Mouse (Mus musculus): ENCODE measurements around the gene Tusc2. TPM values are rescaled to one million over a fixed set of nuclear protein-coding genes. Genes with fewer than 3 reads are reported as not detected.

The Tusc2 gene
- polyA plus RNA-seq, 1 experiment, result 25.0 TPM

GRCm38 (mm10) chr9:107590773-107591060 is 27.7 kb downstream of the Tusc2 start:
- TF ChIP-seq SRF (IDR thresholded peaks at IDR 0.05; ENCODE audit: control insufficient read depth, insufficient read length, low read depth), result no peak
- no peak for TF ChIP-seq MAX (IDR thresholded peaks at IDR 0.05; ENCODE audit: low read depth)
- Histone ChIP-seq H3K79me2 (ENCODE audit: control insufficient read depth, insufficient read depth) (peaks cover 14% of the 10 kb centered on the region), H3K4me3 (no peak overlapping the region), H3ac (ENCODE audit: control insufficient read depth, insufficient read length) (no peak overlapping the region), H3K27me3 (ENCODE audit: control insufficient read depth, insufficient read depth, insufficient read length) (no peaks in the 10 kb centered on the region), H3K4me2 (ENCODE audit: low read depth) (no peak overlapping the region), H3K36me3 (ENCODE audit: control insufficient read depth, insufficient read depth) (peaks cover 4% of the 10 kb centered on the region)

GRCm38 (mm10) chr9:107593101-107593976 is 30.3 kb downstream of the Tusc2 start:
- H3K36me3 ChIP-seq (ENCODE audit: control insufficient read depth, insufficient read depth), result peaks cover 4% of the 10 kb centered on the region
- no peak overlapping the region for H3K4me2 ChIP-seq (ENCODE audit: low read depth)
- H3K4me3 ChIP-seq, result no peak overlapping the region
- H3K27me3 ChIP-seq (ENCODE audit: control insufficient read depth, insufficient read depth, insufficient read length), result no peaks in the 10 kb centered on the region
- H3ac ChIP-seq (ENCODE audit: control insufficient read depth, insufficient read length), result no peak overlapping the region
- no peak for TF ChIP-seq TCF3 (IDR thresholded peaks at IDR 0.05; ENCODE audit: insufficient read length, low read depth)
- TF ChIP-seq E2F4 (IDR thresholded peaks at IDR 0.05; ENCODE audit: insufficient read depth), result no peak
- TF ChIP-seq REST (IDR thresholded peaks at IDR 0.05; ENCODE audit: insufficient read depth, insufficient read length), result no peak
- no peak for TF ChIP-seq MYOD1 (IDR thresholded peaks at IDR 0.05; ENCODE audit: control insufficient read depth in 1 of 3, insufficient read length in 2 of 3, low read depth in 2 of 3)
- no peak for TF ChIP-seq TCF12 (IDR thresholded peaks at IDR 0.05; ENCODE audit: insufficient read depth, poor library complexity, severe bottlenecking)
- no peak for TF ChIP-seq POLR2A (IDR thresholded peaks at IDR 0.05; ENCODE audit: insufficient read length, low read depth)
- no peak for TF ChIP-seq POLR2AphosphoS2 (IDR thresholded peaks at IDR 0.05; ENCODE audit: insufficient read length, low read depth)
- no peak for TF ChIP-seq USF1 (IDR thresholded peaks at IDR 0.05; ENCODE audit: low read depth)
- no peak for TF ChIP-seq MYOG (IDR thresholded peaks at IDR 0.05; ENCODE audit: control insufficient read depth in 1 of 3, insufficient read depth in 1 of 3, insufficient read length in 2 of 3, low read depth in 2 of 3)
- TF ChIP-seq SRF (IDR thresholded peaks at IDR 0.05; ENCODE audit: control insufficient read depth, insufficient read length, low read depth), result no peak
- no peak for TF ChIP-seq CEBPB (IDR thresholded peaks at IDR 0.05; ENCODE audit: insufficient read depth, poor library complexity, severe bottlenecking)
- no peak for TF ChIP-seq MAX (IDR thresholded peaks at IDR 0.05; ENCODE audit: low read depth)
- peaks cover 8% of the 10 kb centered on the region for H3K79me2 ChIP-seq (ENCODE audit: control insufficient read depth, insufficient read depth)

DNA sequence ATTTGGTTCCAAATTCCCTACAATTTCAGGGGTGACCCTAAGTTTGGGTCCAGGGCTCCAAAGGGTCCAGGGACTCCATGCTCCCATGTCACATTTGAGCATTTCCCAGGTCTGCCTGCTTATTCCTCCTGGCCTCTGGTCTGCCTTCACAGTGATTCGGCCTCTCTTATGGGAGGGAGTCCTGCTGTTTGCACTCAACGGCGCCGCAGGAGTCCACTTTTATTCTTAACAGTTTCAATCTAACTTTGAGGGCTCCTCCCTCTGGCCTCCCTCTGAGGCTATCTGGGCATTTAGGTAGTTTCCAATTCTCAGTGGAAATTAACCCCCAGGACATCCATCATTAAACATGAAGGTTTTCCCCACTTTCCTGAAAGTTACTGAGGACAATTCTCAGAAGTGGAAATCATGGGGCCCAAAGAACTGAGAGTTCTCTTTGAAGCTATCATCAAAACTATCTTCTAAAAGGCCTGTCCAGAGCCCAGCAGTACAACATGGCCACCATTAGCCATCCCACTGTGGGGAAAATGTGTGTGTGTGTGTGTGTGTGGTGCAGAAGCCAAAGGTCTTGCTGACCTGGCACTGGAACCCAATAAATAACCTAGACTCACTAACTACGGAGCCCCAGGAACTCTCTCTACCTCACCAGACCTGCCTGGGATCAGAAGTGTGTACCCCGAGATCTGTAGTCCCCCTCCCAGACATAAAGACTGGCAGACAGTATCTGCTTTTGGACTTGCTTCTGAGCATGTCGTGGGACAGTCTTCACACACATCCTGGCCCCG is 31.4 kb downstream of the Tusc2 start:
- TF ChIP-seq POLR2A (IDR thresholded peaks at IDR 0.05; ENCODE audit: insufficient read length, low read depth) (no peak), POLR2AphosphoS2 (IDR thresholded peaks at IDR 0.05; ENCODE audit: insufficient read length, low read depth) (peak; percentile 28), REST (IDR thresholded peaks at IDR 0.05; ENCODE audit: insufficient read depth, insufficient read length) (no peak), CEBPB (IDR thresholded peaks at IDR 0.05; ENCODE audit: insufficient read depth, poor library complexity, severe bottlenecking) (no peak), TCF12 (IDR thresholded peaks at IDR 0.05; ENCODE audit: insufficient read depth, poor library complexity, severe bottlenecking) (no peak), MYOD1 (IDR thresholded peaks at IDR 0.05; ENCODE audit: control insufficient read depth in 1 of 3, insufficient read length in 2 of 3, low read depth in 2 of 3) (no peak)
- peaks cover 4% of the 10 kb centered on the region for H3K36me3 ChIP-seq (ENCODE audit: control insufficient read depth, insufficient read depth)
- no peak overlapping the region for H3K4me2 ChIP-seq (ENCODE audit: low read depth)
- H3K79me2 ChIP-seq (ENCODE audit: control insufficient read depth, insufficient read depth), result no peaks in the 10 kb centered on the region
- H3ac ChIP-seq (ENCODE audit: control insufficient read depth, insufficient read length), result no peak overlapping the region
- no peaks in the 10 kb centered on the region for H3K27me3 ChIP-seq (ENCODE audit: control insufficient read depth, insufficient read depth, insufficient read length)
- H3K4me3 ChIP-seq, result no peak overlapping the region

DNA sequence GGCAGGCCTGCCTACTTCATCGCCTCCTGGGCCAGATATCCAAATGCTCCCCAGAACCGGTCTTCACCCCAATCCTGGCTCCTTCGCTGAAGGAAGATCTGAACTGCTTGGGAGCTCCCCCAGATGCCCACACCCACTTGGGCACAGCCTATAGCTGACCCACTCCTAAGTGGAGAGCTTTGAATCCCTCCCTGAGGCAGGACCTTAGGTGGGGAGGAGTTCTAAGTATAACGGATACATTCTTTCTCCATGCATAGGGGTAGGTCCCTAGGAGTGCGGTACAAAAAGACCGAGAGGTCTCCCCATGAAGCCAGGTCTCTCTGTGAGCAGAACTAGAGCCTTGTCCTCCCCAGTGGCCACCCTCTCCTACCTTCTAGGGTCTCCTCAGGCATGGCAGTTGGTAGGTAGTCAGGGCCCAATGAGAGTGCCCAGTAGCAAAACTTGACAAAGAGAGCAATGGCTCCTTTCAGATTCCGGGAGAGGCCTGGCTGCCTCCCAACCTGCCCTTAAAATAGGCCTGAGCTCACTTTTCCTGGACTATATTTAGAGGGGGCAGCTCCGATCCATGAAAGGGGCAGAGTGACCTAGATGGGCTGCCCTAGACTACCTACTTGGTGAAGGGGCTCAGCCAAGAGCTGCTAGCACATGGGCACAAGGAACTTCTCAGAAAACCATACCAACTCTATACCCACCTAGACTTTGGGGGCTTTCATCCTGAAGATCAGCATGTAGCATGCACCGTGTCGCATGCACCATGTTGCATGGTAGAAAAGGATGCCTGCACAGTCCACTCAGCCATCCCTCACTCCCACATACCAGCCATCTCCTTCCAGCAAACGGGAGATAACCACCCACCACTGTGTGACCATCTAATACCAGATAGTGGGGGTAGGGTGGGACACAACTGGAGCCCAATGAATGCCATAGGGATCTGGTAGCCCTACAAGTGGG is 33.8 kb downstream of the Tusc2 start:
- Histone ChIP-seq H3K79me2 (ENCODE audit: control insufficient read depth, insufficient read depth) (no peaks in the 10 kb centered on the region), H3K36me3 (ENCODE audit: control insufficient read depth, insufficient read depth) (peaks cover 11% of the 10 kb centered on the region), H3K4me2 (ENCODE audit: low read depth) (peak overlapping the region; percentile 45), H3ac (ENCODE audit: control insufficient read depth, insufficient read length) (no peak overlapping the region), H3K27me3 (ENCODE audit: control insufficient read depth, insufficient read depth, insufficient read length) (no peaks in the 10 kb centered on the region), H3K4me3 (no peak overlapping the region)
- TF ChIP-seq POLR2AphosphoS2 (IDR thresholded peaks at IDR 0.05; ENCODE audit: insufficient read length, low read depth) (peak; percentile 86), TCF3 (IDR thresholded peaks at IDR 0.05; ENCODE audit: insufficient read length, low read depth) (no peak), POLR2A (IDR thresholded peaks at IDR 0.05; ENCODE audit: insufficient read length, low read depth) (peak; percentile 6)

DNA sequence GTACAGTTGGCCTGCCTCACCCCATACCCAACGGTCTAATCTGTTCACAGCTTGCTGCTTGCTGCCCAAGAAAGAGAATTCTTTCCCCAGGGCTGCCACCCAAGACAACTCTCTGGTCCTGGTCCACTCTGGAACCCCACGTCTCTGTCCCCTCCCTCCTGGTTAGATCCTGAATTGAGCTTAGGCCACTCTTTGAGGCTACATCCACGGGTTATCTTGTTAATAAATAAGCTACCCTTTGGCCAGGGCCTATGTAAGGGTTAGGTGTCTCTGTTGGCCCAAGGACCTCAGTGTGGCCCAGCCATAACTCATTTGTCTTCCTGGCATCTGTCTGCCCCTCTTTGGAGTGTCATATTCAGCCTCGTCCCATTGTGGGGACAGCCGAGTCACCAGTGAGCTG is 35.3 kb downstream of the Tusc2 start:
- peaks cover 11% of the 10 kb centered on the region for H3K36me3 ChIP-seq (ENCODE audit: control insufficient read depth, insufficient read depth)
- H3K4me3 ChIP-seq, result no peak overlapping the region
- no peaks in the 10 kb centered on the region for H3K27me3 ChIP-seq (ENCODE audit: control insufficient read depth, insufficient read depth, insufficient read length)
- H3K79me2 ChIP-seq (ENCODE audit: control insufficient read depth, insufficient read depth), result no peaks in the 10 kb centered on the region
- no peak overlapping the region for H3ac ChIP-seq (ENCODE audit: control insufficient read depth, insufficient read length)
- H3K4me2 ChIP-seq (ENCODE audit: low read depth), result no peak overlapping the region
- TF ChIP-seq SRF (IDR thresholded peaks at IDR 0.05; ENCODE audit: control insufficient read depth, insufficient read length, low read depth) (no peak), TCF12 (IDR thresholded peaks at IDR 0.05; ENCODE audit: insufficient read depth, poor library complexity, severe bottlenecking) (no peak), TCF3 (IDR thresholded peaks at IDR 0.05; ENCODE audit: insufficient read length, low read depth) (no peak), MAX (IDR thresholded peaks at IDR 0.05; ENCODE audit: low read depth) (no peak), CEBPB (IDR thresholded peaks at IDR 0.05; ENCODE audit: insufficient read depth, poor library complexity, severe bottlenecking) (no peak), MYOD1 (IDR thresholded peaks at IDR 0.05; ENCODE audit: control insufficient read depth in 1 of 3, insufficient read length in 2 of 3, low read depth in 2 of 3) (no peak), REST (IDR thresholded peaks at IDR 0.05; ENCODE audit: insufficient read depth, insufficient read length) (no peak), POLR2AphosphoS2 (IDR thresholded peaks at IDR 0.05; ENCODE audit: insufficient read length, low read depth) (no peak)
